Mouse (Mus musculus): ENCODE data around the gene Hcn3. TPM values are rescaled to one million over a fixed set of nuclear protein-coding genes. Genes with fewer than 3 reads are reported as not detected.
"Not testable (repeated sequence)": the region's sequence is repeated elsewhere in the genome, so short reads cannot be mapped to it uniquely, and the experiment has no call there.

Hcn3 gene
- polyA plus RNA-seq, 1 experiment from 2014 or later: 0.61 TPM

DNA sequence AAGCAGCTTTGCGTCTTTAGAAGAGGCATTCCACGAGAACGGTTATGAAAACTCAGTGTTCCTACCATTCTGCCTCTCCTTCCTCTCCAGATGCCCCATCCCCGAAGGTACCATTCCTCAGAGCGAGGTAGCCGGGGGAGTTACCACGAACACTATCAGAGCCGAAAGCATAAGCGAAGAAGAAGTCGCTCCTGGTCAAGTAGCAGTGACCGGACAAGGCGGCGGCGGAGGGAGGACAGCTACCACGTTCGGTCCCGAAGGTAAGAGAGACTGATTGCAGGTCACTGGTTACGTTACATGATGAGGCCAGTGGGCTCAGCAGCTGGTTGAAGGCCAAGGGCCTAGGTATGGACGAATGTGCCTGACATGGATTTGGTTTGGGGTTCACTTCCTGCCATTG, 6.9 kb upstream of the Hcn3 start:
- Histone ChIP-seq H3K9ac (no peak overlapping the region), H3K36me3 (ENCODE audit: insufficient read depth) (peaks cover 56% of the 10 kb centered on the region), H3K27ac (ENCODE audit: low read depth) (no peak overlapping the region), H3K4me1 (ENCODE audit: insufficient read depth) (no peaks in the 10 kb centered on the region), H3K4me2 (no peak overlapping the region), H3K9me3 (ENCODE audit: low read depth, low read length) (no peaks in the 10 kb centered on the region), H3K4me3 (ENCODE audit: low read depth, low read length) (no peak overlapping the region), H3K27me3 (ENCODE audit: insufficient read depth, low read length) (no peaks in the 10 kb centered on the region)
- no peak for TF ChIP-seq CTCF (IDR thresholded peaks at IDR 0.05; ENCODE audit: low read depth)
- no peak for ATAC-seq (ENCODE audit: insufficient read depth)
- 86% methylated on average over 19 of the region's 19 CpGs for WGBS
- no peak for DNase-seq

DNA sequence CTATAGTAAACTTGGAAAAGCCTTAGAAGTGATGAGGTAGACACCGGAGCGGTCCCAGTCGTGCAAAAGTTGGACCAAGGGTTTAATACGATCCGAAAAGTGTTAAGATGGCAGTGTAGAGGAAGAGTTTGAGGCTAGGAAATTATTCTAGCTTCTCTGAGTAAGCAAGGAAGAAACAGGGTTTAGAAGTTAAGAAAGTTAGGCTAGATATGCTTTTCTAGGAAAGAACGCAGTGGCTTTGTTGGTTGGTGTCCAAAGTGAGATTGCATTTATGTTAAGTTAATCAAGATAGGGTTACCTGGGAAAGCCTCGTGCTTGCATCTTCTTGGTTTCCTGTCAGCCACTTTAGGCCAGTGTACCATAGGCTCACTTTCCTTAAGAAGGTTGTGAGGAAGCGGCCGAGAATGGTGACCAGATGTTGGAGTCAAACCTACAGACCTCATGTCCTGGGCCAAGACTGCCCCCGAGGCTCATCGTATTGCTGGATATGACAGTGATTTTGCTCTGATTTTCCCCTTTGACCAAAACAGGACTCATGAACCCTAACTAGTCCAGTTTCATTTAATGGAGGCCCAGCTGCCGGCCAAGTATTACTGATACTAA, 5.4 kb upstream of the Hcn3 start:
- peak overlapping the region; percentile 66 for H3K4me2 ChIP-seq
- H3K36me3 ChIP-seq (ENCODE audit: insufficient read depth): peaks cover 42% of the 10 kb centered on the region
- DNase-seq (peak; percentile 18), ATAC-seq (ENCODE audit: insufficient read depth) (no peak; the same call in 1 of the 2 replicates)
- WGBS: 13% methylated on average over 12 of the region's 12 CpGs
- H3K4me3 ChIP-seq (ENCODE audit: low read depth, low read length): peak overlapping the region; percentile 93
- no peaks in the 10 kb centered on the region for H3K27me3 ChIP-seq (ENCODE audit: insufficient read depth, low read length)
- H3K4me1 ChIP-seq (ENCODE audit: insufficient read depth): no peaks in the 10 kb centered on the region
- H3K9me3 ChIP-seq (ENCODE audit: low read depth, low read length): no peaks in the 10 kb centered on the region
- H3K27ac ChIP-seq (ENCODE audit: low read depth): peak overlapping the region; percentile 98
- TF ChIP-seq CTCF (IDR thresholded peaks at IDR 0.05; ENCODE audit: low read depth): no peak
- H3K9ac ChIP-seq: peak overlapping the region; percentile 97

DNA sequence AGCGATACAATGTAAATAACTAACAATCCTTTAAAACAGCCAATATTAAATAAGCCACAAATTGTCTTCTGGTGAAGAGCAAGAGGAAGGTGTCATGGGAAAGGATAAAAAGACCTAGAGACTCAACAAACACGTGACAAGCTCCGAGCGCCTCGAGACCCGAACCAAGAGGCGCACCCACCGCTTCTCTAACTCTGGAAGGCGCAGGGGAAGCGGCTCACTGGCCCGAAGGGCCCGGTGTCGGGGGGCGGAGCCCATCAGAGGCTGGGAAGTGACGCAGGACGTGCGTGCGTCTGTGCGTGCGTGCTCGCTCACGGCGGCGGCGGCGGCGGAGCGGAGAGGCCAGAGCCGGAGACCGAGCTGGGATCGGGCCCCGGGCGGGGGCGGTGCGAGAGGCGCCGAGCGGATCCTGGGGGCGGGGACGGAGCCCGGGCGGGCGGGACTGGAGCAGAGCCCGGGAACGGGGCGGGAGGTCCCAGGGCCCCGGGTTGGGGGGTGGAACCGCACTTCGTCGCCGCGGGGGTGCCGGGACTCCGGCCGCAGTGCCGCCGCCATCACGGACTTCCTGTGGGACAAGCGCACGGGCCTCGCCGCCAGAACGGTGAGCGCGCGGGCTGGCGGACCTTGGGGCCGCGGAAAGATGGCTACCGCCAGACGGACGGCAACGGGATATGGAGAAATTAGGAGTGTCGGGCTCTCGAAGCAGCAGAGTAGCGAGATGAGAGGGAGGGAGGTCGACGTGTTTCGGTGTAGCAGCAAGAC, 4.7 kb upstream of the Hcn3 start, which contains the start of gene Clk2:
Gene Clk2, plus strand, starts transcription at position 290 of the 762 bp plus-strand sequence.
- H3K4me1 ChIP-seq (ENCODE audit: insufficient read depth): no peaks in the 10 kb centered on the region
- peak within 1 kb of the TSS; percentile 93 for H3K4me3 ChIP-seq (ENCODE audit: low read depth, low read length)
- no peaks in the 10 kb centered on the region for H3K27me3 ChIP-seq (ENCODE audit: insufficient read depth, low read length)
- under 1% methylated on average over 76 of the region's 79 CpGs for WGBS
- peaks cover 35% of the 10 kb centered on the region for H3K36me3 ChIP-seq (ENCODE audit: insufficient read depth)
- H3K27ac ChIP-seq (ENCODE audit: low read depth): peak within 1 kb of the TSS; percentile 98
- peak within 1 kb of the TSS; percentile 66 for H3K4me2 ChIP-seq
- DNase-seq (peak; percentile 97), ATAC-seq (ENCODE audit: insufficient read depth) (peak; percentile 98)
- no peak for TF ChIP-seq CTCF (IDR thresholded peaks at IDR 0.05; ENCODE audit: low read depth)
- H3K9ac ChIP-seq: peak within 1 kb of the TSS; percentile 97
- H3K9me3 ChIP-seq (ENCODE audit: low read depth, low read length): no peaks in the 10 kb centered on the region

DNA sequence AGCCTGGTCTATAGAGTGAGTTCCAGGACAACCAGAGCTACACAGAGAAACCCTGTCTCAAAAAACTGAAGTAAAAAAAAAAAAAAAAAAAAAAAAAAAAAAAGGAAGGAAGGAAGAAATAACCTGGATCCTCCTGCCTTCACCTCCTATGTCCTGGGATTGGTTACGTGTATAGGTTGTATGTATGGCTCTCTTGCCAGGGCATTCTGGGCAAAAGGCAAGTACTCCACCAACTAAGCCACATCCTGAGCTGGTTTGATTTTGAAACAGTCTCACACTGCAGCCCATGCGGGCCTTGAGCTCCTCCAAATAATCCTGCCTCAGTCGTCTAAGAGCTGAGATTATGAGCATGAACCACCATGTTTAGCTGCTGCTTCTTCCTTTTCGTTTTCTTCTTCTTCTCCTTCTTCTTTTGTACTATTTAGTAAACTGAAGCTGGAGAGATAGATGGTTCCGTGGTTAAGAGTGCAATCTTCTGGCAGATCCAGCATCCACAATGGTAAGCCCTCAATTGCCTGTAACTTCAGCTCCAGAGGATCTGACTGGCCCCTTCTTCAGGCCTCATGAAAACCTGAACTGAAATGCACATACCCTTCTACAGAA, 3.7 kb upstream of the Hcn3 start:
- TF ChIP-seq CTCF (IDR thresholded peaks at IDR 0.05; ENCODE audit: low read depth): no peak
- H3K9me3 ChIP-seq (ENCODE audit: low read depth, low read length): no peaks in the 10 kb centered on the region
- peak overlapping the region; percentile 66 for H3K4me2 ChIP-seq
- WGBS: 71% methylated on average over 5 of the region's 5 CpGs
- peak overlapping the region; percentile 97 for H3K9ac ChIP-seq
- H3K4me3 ChIP-seq (ENCODE audit: low read depth, low read length): peak overlapping the region; percentile 93
- no peak overlapping the region for H3K27ac ChIP-seq (ENCODE audit: low read depth)
- H3K36me3 ChIP-seq (ENCODE audit: insufficient read depth): peaks cover 26% of the 10 kb centered on the region
- H3K27me3 ChIP-seq (ENCODE audit: insufficient read depth, low read length): peaks cover 3% of the 10 kb centered on the region
- no peak for DNase-seq
- ATAC-seq (ENCODE audit: insufficient read depth): no peak
- H3K4me1 ChIP-seq (ENCODE audit: insufficient read depth): no peaks in the 10 kb centered on the region

DNA sequence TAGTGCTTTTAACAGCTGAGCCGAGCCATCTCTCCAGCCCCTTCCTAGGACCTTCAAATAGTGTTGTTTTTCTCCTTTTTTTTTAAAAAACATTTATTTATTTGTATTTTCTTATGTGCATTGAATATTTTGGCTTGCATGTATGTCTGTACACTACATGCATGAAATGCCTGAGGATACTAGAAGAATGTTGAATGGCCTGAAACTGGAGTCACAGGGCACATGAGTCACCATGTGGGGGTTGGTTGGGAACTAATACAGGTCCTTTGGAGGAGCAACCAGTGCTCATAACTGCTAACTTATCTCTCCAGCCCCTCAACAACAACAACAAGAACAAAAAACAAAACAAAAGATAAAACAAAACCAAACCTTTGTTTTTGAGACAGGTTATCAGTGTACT, 3.1 kb upstream of the Hcn3 start:
- no peak for DNase-seq
- ATAC-seq (ENCODE audit: insufficient read depth): no peak
- Histone ChIP-seq H3K9me3 (ENCODE audit: low read depth, low read length) (no peaks in the 10 kb centered on the region), H3K9ac (no peak overlapping the region), H3K4me3 (ENCODE audit: low read depth, low read length) (no peak overlapping the region), H3K4me2 (no peak overlapping the region), H3K27me3 (ENCODE audit: insufficient read depth, low read length) (peaks cover 10% of the 10 kb centered on the region), H3K27ac (ENCODE audit: low read depth) (no peak overlapping the region), H3K36me3 (ENCODE audit: insufficient read depth) (peaks cover 20% of the 10 kb centered on the region), H3K4me1 (ENCODE audit: insufficient read depth) (no peaks in the 10 kb centered on the region)
- no peak for TF ChIP-seq CTCF (IDR thresholded peaks at IDR 0.05; ENCODE audit: low read depth)
- WGBS: 81% methylated on average over 1 of the region's 1 CpGs

DNA sequence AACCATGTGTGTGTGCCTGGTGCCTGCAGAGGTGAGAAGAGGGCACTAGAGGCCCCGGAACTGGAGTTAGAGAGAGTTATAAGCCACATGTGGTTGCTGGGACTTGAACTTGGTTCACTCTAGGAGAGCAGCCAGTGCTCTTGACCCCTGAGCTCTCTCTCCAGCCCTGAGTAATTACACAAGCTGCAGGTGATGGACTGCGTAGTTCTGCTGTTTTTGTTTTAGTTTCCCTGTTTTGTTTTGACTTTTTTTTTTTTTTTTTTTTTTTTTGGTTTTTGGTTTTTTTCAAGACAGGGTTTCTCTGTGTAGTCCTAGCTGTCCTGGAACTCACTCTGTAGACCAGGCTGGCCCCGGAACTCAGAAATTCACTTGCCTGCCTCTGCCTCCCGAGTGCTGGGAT, 1.8 kb upstream of the Hcn3 start:
- WGBS: 68% methylated on average over 4 of the region's 4 CpGs
- no peak for DNase-seq
- TF ChIP-seq CTCF (IDR thresholded peaks at IDR 0.05; ENCODE audit: low read depth): no peak

DNA sequence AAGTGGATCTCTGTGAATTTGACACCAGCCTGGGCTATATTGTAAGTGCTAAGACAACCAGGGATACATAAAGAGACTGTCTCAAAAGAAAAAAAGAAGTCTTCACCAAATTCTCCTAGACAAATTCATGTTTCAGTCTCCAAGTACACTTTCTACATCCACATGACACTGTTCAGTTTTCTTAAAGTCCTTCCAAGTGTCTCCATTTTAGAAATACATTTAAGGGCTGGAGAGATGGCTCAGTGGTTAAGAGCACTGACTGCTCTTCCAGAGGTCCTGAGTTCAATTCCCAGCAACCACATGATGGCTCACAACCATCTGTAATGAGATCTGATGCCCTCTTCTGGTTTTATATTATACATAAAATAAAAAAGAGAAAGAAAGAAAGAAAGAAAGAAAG, 1.2 kb upstream of the Hcn3 start:
- ATAC-seq (ENCODE audit: insufficient read depth); H3K36me3 ChIP-seq (ENCODE audit: insufficient read depth); H3K9ac ChIP-seq; H3K4me1 ChIP-seq (ENCODE audit: insufficient read depth); H3K9me3 ChIP-seq (ENCODE audit: low read depth, low read length); H3K4me3 ChIP-seq (ENCODE audit: low read depth, low read length); DNase-seq; H3K27ac ChIP-seq (ENCODE audit: low read depth); H3K4me2 ChIP-seq: not testable (repeated sequence)
- peaks cover 11% of the 10 kb centered on the region for H3K27me3 ChIP-seq (ENCODE audit: insufficient read depth, low read length)

More for the DNA sequence above, 1.8 kb upstream of the Hcn3 start:
- H3K27ac ChIP-seq (ENCODE audit: low read depth): no peak overlapping the region
- H3K4me3 ChIP-seq (ENCODE audit: low read depth, low read length): no peak overlapping the region
- peaks cover 7% of the 10 kb centered on the region; the same call in 1 of the 2 replicates for H3K36me3 ChIP-seq (ENCODE audit: insufficient read depth)
- no peak for ATAC-seq (ENCODE audit: insufficient read depth)
- peaks cover 11% of the 10 kb centered on the region for H3K27me3 ChIP-seq (ENCODE audit: insufficient read depth, low read length)
- H3K9ac ChIP-seq: no peak overlapping the region
- H3K4me1 ChIP-seq (ENCODE audit: insufficient read depth): no peaks in the 10 kb centered on the region
- no peaks in the 10 kb centered on the region for H3K9me3 ChIP-seq (ENCODE audit: low read depth, low read length)
- H3K4me2 ChIP-seq: no peak overlapping the region

All from lung, embryonic 14.5 days (tissue).